In genomic region chr10:96607617-96608185, GRCm38 (mm10) we compare ENCODE assay signal across 14 mouse cellular contexts.
"Had no signal": no experiment of that assay in that cellular context is flagged by ENCODE, and none has a peak within 500 bp of the region (broad histone marks: within the 10 kb centered on the region; RNA-seq: fewer than 3 reads in every experiment).

No protein-coding gene starts in this region.

- H3K27ac ChIP-seq: kidney, embryonic 15.5 days; limb, embryonic 15.5 days; macrophage; midbrain, embryonic 15.5 days; neural tube, embryonic 12.5 days had no signal

- DNase-seq: kidney, adult 18-20 months; kidney, postnatal 14 days; layer of hippocampus, adult 9-11 months; layer of hippocampus, postnatal 36 days; lung, embryonic 14.5 days; lung, postnatal 10 days; retina, postnatal 1 day; right cerebral cortex, postnatal 25 days; thymus, postnatal 4 days had no signal

- H3K9me3 ChIP-seq: kidney, embryonic 15.5 days; limb, embryonic 15.5 days; midbrain, embryonic 15.5 days; neural tube, embryonic 12.5 days had no signal

- ATAC-seq: midbrain, embryonic 15.5 days had no signal

- H3K27me3 ChIP-seq: kidney, embryonic 15.5 days; limb, embryonic 15.5 days; midbrain, embryonic 15.5 days; neural tube, embryonic 12.5 days had no signal

- H3K36me3 ChIP-seq: kidney, embryonic 15.5 days; limb, embryonic 15.5 days; midbrain, embryonic 15.5 days; neural tube, embryonic 12.5 days had no signal

- H3K4me1 ChIP-seq: kidney, embryonic 15.5 days; limb, embryonic 15.5 days; midbrain, embryonic 15.5 days; neural tube, embryonic 12.5 days had no signal

- H3K4me2 ChIP-seq: kidney, embryonic 15.5 days; limb, embryonic 15.5 days; lung, embryonic 14.5 days; midbrain, embryonic 15.5 days; neural tube, embryonic 12.5 days had no signal

- H3K4me3 ChIP-seq: kidney, embryonic 15.5 days; limb, embryonic 15.5 days; midbrain, embryonic 15.5 days; neural tube, embryonic 12.5 days had no signal

- H3K9ac ChIP-seq: kidney, embryonic 15.5 days; limb, embryonic 15.5 days; lung, embryonic 14.5 days; midbrain, embryonic 15.5 days; neural tube, embryonic 12.5 days had no signal
